ENCODE assay signal across 24 mouse cellular contexts in the genomic region with DNA sequence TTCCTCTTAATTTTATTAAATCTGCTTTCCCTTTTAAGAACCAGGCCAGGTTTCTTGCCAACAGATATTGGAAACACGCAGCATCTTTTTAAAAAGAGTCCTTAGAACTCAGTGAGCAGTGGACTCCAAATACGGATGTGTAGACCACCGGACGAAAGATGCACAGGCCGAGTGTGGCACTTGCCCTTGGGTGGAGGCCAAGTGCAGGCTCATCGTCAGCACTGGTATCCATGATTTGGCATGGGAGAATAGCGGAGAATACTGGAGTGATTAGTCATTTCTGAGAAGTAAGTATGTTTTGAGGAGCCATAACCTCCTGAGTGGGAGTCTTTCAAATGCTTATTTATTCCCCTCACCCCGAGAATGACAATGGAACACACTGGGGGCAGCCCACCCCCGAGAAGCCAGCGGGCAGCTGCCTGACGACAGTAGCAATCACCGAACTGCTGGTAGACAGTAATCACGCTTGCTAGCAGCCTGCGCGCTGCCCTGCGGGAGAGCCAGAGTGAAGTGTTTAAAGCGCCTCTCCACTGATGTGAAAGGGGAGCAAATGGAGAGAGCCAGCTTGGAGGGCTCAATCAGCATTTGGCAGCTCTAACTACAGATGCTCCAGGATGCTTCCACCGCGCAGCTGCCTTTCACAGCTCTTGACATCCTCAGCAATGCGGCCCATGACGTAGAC. TPM values are rescaled to one million over a fixed set of nuclear protein-coding genes. Genes with fewer than 3 reads are reported as not detected.
DNase-seq lines count a peak whose midpoint lies in the region; ATAC-seq lines count a peak whose summit lies in the region.
"Had no signal": no experiment of that assay in that cellular context is flagged by ENCODE, and none has a peak within 500 bp of the region (broad histone marks: within the 10 kb centered on the region; RNA-seq: fewer than 3 reads in every experiment).

No protein-coding gene starts in this region.

- H3K4me3 ChIP-seq in forebrain, embryonic 12.5 days (replicated peaks): no peak overlapping the region
- no peak overlapping the region for H3K4me3 ChIP-seq in forebrain, embryonic 10.5 days
- H3K4me3 ChIP-seq in midbrain, embryonic 12.5 days: no peak overlapping the region
- no peak overlapping the region for H3K4me3 ChIP-seq in midbrain, embryonic 11.5 days (ENCODE audit: low read depth, low read length)
- H3K4me3 ChIP-seq in hindbrain, embryonic 15.5 days: no peak overlapping the region
- H3K4me3 ChIP-seq: heart, embryonic 10.5 days; limb, embryonic 10.5 days; megakaryocyte, embryonic 14.5 days had no signal

- 0 out of 2 replicates have a peak overlapping the region, but pooled peaks have one; percentile 50 for H3K27ac ChIP-seq in forebrain, embryonic 12.5 days
- no peak overlapping the region for H3K27ac ChIP-seq in forebrain, embryonic 10.5 days
- H3K27ac ChIP-seq in midbrain, embryonic 12.5 days (replicated peaks): no peak overlapping the region
- H3K27ac ChIP-seq in midbrain, embryonic 11.5 days (ENCODE audit: low read depth, low read length): no peak overlapping the region
- 0 out of 2 replicates have a peak overlapping the region, but pooled peaks have one; percentile 14 for H3K27ac ChIP-seq in hindbrain, embryonic 15.5 days (replicated peaks)
- H3K27ac ChIP-seq: heart, embryonic 10.5 days; limb, embryonic 10.5 days; stomach, postnatal 0 days had no signal

- WGBS in forebrain, embryonic 12.5 days: 78% methylated on average over 21 of the region's 21 CpGs
- 92% methylated on average over 21 of the region's 21 CpGs for WGBS in forebrain, embryonic 10.5 days
- 86% methylated on average over 21 of the region's 21 CpGs for WGBS in midbrain, embryonic 12.5 days
- WGBS in midbrain, embryonic 11.5 days: 89% methylated on average over 21 of the region's 21 CpGs
- 39% methylated on average over 21 of the region's 21 CpGs for WGBS in hindbrain, embryonic 15.5 days

- H3K36me3 ChIP-seq in forebrain, embryonic 12.5 days (replicated peaks): peaks cover 3% of the 10 kb centered on the region; the same call in 1 of the 2 replicates
- peaks cover 16% of the 10 kb centered on the region for H3K36me3 ChIP-seq in forebrain, embryonic 10.5 days (replicated peaks)
- H3K36me3 ChIP-seq in midbrain, embryonic 12.5 days: no peaks in the 10 kb centered on the region
- H3K36me3 ChIP-seq in midbrain, embryonic 11.5 days (ENCODE audit: control insufficient read depth, insufficient read depth, low read length): no peaks in the 10 kb centered on the region
- H3K36me3 ChIP-seq in hindbrain, embryonic 15.5 days: no peaks in the 10 kb centered on the region

- peak; percentile 68; the same call in 1 of the 2 replicates for ATAC-seq in forebrain, embryonic 12.5 days (ENCODE audit: low FRiP score)
- ATAC-seq in midbrain, embryonic 12.5 days (ENCODE audit: low FRiP score, low read depth): 0 out of 2 replicates have a peak, but pooled peaks have one; percentile 41
- no peak for ATAC-seq in midbrain, embryonic 11.5 days (ENCODE audit: low FRiP score)
- ATAC-seq in hindbrain, embryonic 15.5 days (ENCODE audit: low FRiP score, low read depth): 0 out of 2 replicates have a peak, but pooled peaks have one; percentile 23
- ATAC-seq: Patski had no signal

- no peak overlapping the region for H3K9ac ChIP-seq in forebrain, embryonic 12.5 days
- H3K9ac ChIP-seq in midbrain, embryonic 12.5 days (replicated peaks): no peak overlapping the region
- no peak overlapping the region for H3K9ac ChIP-seq in midbrain, embryonic 11.5 days (ENCODE audit: low read length)
- no peak overlapping the region for H3K9ac ChIP-seq in hindbrain, embryonic 15.5 days

- no peaks in the 10 kb centered on the region for H3K27me3 ChIP-seq in forebrain, embryonic 12.5 days
- H3K27me3 ChIP-seq in forebrain, embryonic 10.5 days (ENCODE audit: poor library complexity, severe bottlenecking): no peaks in the 10 kb centered on the region
- H3K27me3 ChIP-seq in midbrain, embryonic 12.5 days: no peaks in the 10 kb centered on the region
- no peaks in the 10 kb centered on the region for H3K27me3 ChIP-seq in midbrain, embryonic 11.5 days (ENCODE audit: control insufficient read depth, insufficient read depth, low read length)
- no peaks in the 10 kb centered on the region for H3K27me3 ChIP-seq in hindbrain, embryonic 15.5 days
- H3K27me3 ChIP-seq: CH12.LX; megakaryocyte, embryonic 14.5 days; Patski had no signal

- no peak overlapping the region for H3K4me2 ChIP-seq in forebrain, embryonic 12.5 days
- H3K4me2 ChIP-seq in midbrain, embryonic 12.5 days (replicated peaks): no peak overlapping the region
- no peak overlapping the region for H3K4me2 ChIP-seq in midbrain, embryonic 11.5 days
- peak overlapping the region; percentile 24; the same call in 1 of the 2 replicates for H3K4me2 ChIP-seq in hindbrain, embryonic 15.5 days
- H3K4me2 ChIP-seq: liver, embryonic 11.5 days had no signal

- no peak for DNase-seq in forebrain, embryonic 10.5 days (ENCODE audit: extremely low spot score, low spot score)
- DNase-seq in midbrain, embryonic 11.5 days (ENCODE audit: low spot score, missing footprints): no peak
- peak; percentile 46 for DNase-seq in R1 (ENCODE audit: low read depth, low spot score)
- no peak for DNase-seq in kidney, postnatal 14 days
- no peak for DNase-seq in spleen, adult 12 weeks (ENCODE audit: low spot score)
- DNase-seq: adrenal gland, postnatal 25 days; cerebellum, adult 9-10 months; gastrocnemius, postnatal 25 days; heart, postnatal 14 days; lung, adult 2 months; right cerebral cortex, postnatal 14 days had no signal

- H3K4me1 ChIP-seq in forebrain, embryonic 12.5 days: no peaks in the 10 kb centered on the region
- H3K4me1 ChIP-seq in forebrain, embryonic 10.5 days: no peaks in the 10 kb centered on the region
- H3K4me1 ChIP-seq in midbrain, embryonic 12.5 days: no peaks in the 10 kb centered on the region
- H3K4me1 ChIP-seq in midbrain, embryonic 11.5 days (ENCODE audit: control insufficient read depth, insufficient read depth, low read length): no peaks in the 10 kb centered on the region
- peaks cover 10% of the 10 kb centered on the region for H3K4me1 ChIP-seq in hindbrain, embryonic 15.5 days (replicated peaks)
- H3K4me1 ChIP-seq: heart, embryonic 10.5 days; megakaryocyte, embryonic 14.5 days had no signal

- 0 out of 2 replicates have a peak, but pooled peaks cover 3% of the 10 kb centered on the region for H3K9me3 ChIP-seq in forebrain, embryonic 12.5 days
- peaks cover 3% of the 10 kb centered on the region; the same call in 1 of the 2 replicates for H3K9me3 ChIP-seq in forebrain, embryonic 10.5 days
- H3K9me3 ChIP-seq in midbrain, embryonic 12.5 days: no peaks in the 10 kb centered on the region
- H3K9me3 ChIP-seq in midbrain, embryonic 11.5 days (ENCODE audit: control insufficient read depth, low read length): no peaks in the 10 kb centered on the region
- no peaks in the 10 kb centered on the region for H3K9me3 ChIP-seq in hindbrain, embryonic 15.5 days
- H3K9me3 ChIP-seq: heart, embryonic 10.5 days; limb, embryonic 10.5 days had no signal

RNA-seq across cellular contexts. Expression of a gene that starts 29.2 kb away (rescaled TPM):
- polyA plus RNA-seq in forebrain, embryonic 12.5 days (2016; fragmentation: Nextera tagmentation; extraction: Ambion mirVana): 12.7 and 14.3 TPM in 2 replicates
- 11.5 and 12.1 TPM in 2 replicates for polyA plus RNA-seq in forebrain, embryonic 10.5 days (2016; fragmentation: Nextera tagmentation; extraction: Ambion mirVana)
- 14.0 TPM in 2 replicates for polyA plus RNA-seq in midbrain, embryonic 12.5 days (2016; fragmentation: Nextera tagmentation; extraction: Ambion mirVana)
- 11.5 and 12.1 TPM in 2 replicates for polyA plus RNA-seq in midbrain, embryonic 11.5 days (2014; fragmentation: Nextera tagmentation; extraction: Ambion mirVana)
- polyA plus RNA-seq in hindbrain, embryonic 15.5 days (2015; fragmentation: Nextera tagmentation; extraction: Ambion mirVana): 13.2 and 13.9 TPM in 2 replicates

RNA-seq across cellular contexts. Expression of a gene that starts 50.8 kb away (rescaled TPM):
- not detected in 2 replicates for polyA plus RNA-seq in forebrain, embryonic 12.5 days (2016; fragmentation: Nextera tagmentation; extraction: Ambion mirVana)
- polyA plus RNA-seq in forebrain, embryonic 10.5 days (2016; fragmentation: Nextera tagmentation; extraction: Ambion mirVana): not detected in 2 replicates
- polyA plus RNA-seq in midbrain, embryonic 12.5 days (2016; fragmentation: Nextera tagmentation; extraction: Ambion mirVana): 0.43 TPM in 1 of 2 replicates, not detected in the other
- polyA plus RNA-seq in midbrain, embryonic 11.5 days (2014; fragmentation: Nextera tagmentation; extraction: Ambion mirVana): not detected in 2 replicates
- polyA plus RNA-seq in hindbrain, embryonic 15.5 days (2015; fragmentation: Nextera tagmentation; extraction: Ambion mirVana): not detected in 2 replicates
- polyA plus RNA-seq: frontal cortex, adult 2 months; heart, embryonic 10.5 days; intestine, embryonic 14.5 days; kidney, embryonic 14.5 days; limb, embryonic 10.5 days; liver, embryonic 11.5 days; lung, adult 2 months; Patski; stomach, postnatal 0 days had no signal

Comparison
In these comparisons a context has a peak if more than half of its experiments do, and no peak if none do; other contexts are left out.
1. H3K27ac ChIP-seq: peak in forebrain, embryonic 12.5 days (single experiment) and hindbrain, embryonic 15.5 days (single experiment); none in forebrain, embryonic 10.5 days (single experiment), midbrain, embryonic 12.5 days (single experiment) and midbrain, embryonic 11.5 days (single experiment).